Mouse (Mus musculus) liver, embryonic 13.5 days (tissue): ENCODE measurements around the gene Krtap1-4. TPM values are rescaled to one million over a fixed set of nuclear protein-coding genes. Genes with fewer than 3 reads are reported as not detected.

Experiments
- ATAC-seq: fragments of 200-750 bp; cut with Nextera tagmentation; 2 replicates; pipeline ENCODE4 v1.8.0; 2017; ENCODE audit warnings: low read depth, mild to moderate bottlenecking, moderate number of reproducible peaks, moderate library complexity
- DNase-seq: peaks from one replicate; pipeline ENCODE4 v3.0.0; 2022
- H3K27ac ChIP-seq: fragments of 300-500 bp; sonication (generic); 2 replicates; pipeline ENCODE4 v1.5.1; 2015; ENCODE audit warnings: moderate library complexity, mild to moderate bottlenecking, inconsistent platforms
- H3K27me3 ChIP-seq: fragments of 300-500 bp; sonication (generic); 2 replicates; pipeline ENCODE4 v1.6.1; 2015; ENCODE audit warnings: mild to moderate bottlenecking, inconsistent platforms
- H3K36me3 ChIP-seq: fragments of 300-500 bp; sonication (generic); 2 replicates; pipeline ENCODE4 v1.6.1; 2015; ENCODE audit warnings: mild to moderate bottlenecking, inconsistent platforms
- H3K4me1 ChIP-seq: fragments of 300-500 bp; sonication (generic); replicated peaks from 2 replicates; pipeline ENCODE4 v1.6.1; 2015; ENCODE audit warnings: inconsistent platforms
- H3K4me2 ChIP-seq: fragments of 300-500 bp; sonication (generic); 2 replicates; pipeline ENCODE4 v1.6.1; 2015; ENCODE audit warnings: inconsistent platforms, mild to moderate bottlenecking, moderate library complexity
- H3K4me3 ChIP-seq: fragments of 300-500 bp; sonication (generic); replicated peaks from 2 replicates; pipeline ENCODE4 v1.5.1; 2015; ENCODE audit warnings: mild to moderate bottlenecking, inconsistent platforms
- H3K9ac ChIP-seq: fragments of 300-500 bp; sonication (generic); 2 replicates; pipeline ENCODE4 v1.6.1; 2015; ENCODE audit warnings: mild to moderate bottlenecking, inconsistent platforms
- H3K9me3 ChIP-seq: fragments of 300-500 bp; sonication (generic); replicated peaks from 2 replicates; pipeline ENCODE4 v1.6.1; 2016; ENCODE audit warnings: inconsistent platforms
- WGBS: fragments of 180-500 bp; shearing (Covaris S2); methylation state at CpG from one replicate; pipeline ENCODE4 v1.1.7; 2015; ENCODE audit not compliant: insufficient replicate concordance; 5-methylcytosine and 5-hydroxymethylcytosine counted together
- polyA plus RNA-seq: library from polyadenylated mRNA; unstranded; fragments of >200 nt; fragmentation: Nextera tagmentation; extraction: Ambion mirVana; gene quantifications from 2 replicates; pipeline ENCODE4 v1.2.1, GENCODE M21; 2015

Gene Krtap1-4
- polyA plus RNA-seq, 1 experiment from 2014 or later = not detected

DNA sequence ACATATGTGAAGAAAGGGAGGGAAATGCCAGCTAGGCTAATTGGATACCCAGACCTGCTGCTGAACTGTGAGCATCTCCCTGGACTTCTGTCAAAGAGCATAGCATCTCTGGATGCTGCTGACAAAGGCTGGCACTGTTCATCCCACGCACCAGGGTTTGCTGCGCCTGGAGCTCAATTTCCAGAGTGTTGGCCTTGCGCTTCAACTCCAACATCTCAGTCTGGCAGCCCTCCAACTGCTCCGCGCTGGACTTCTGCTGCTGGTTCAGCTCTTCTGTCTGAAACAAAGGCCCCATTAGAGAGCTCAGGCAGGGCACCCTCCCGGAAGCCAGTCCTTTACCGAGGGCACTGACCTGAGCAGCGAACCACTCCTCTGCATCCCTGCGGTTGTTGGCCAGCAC lies 43.7 kb downstream of the Krtap1-4 start:
- no peak overlapping the region for H3K27ac ChIP-seq
- ATAC-seq = no peak
- no peak overlapping the region for H3K9ac ChIP-seq
- no peaks in the 10 kb centered on the region for H3K4me1 ChIP-seq
- no peaks in the 10 kb centered on the region for H3K27me3 ChIP-seq
- no peak overlapping the region for H3K4me2 ChIP-seq
- H3K36me3 ChIP-seq = no peaks in the 10 kb centered on the region
- no peak overlapping the region for H3K4me3 ChIP-seq
- 0 out of 2 replicates have a peak, but pooled peaks cover 2% of the 10 kb centered on the region for H3K9me3 ChIP-seq
- 78% methylated on average over 9 of the region's 9 CpGs for WGBS
- no peak for DNase-seq

Other genes with a start within 250 kb of the Krtap1-4 start
- not detected in 2 replicates for gene Krt26, start 245.7 kb downstream of the Krtap1-4 start, polyA plus RNA-seq
- not detected in 2 replicates for gene Krt27, start 232.6 kb downstream of the Krtap1-4 start, polyA plus RNA-seq
- not detected in 2 replicates for gene Krt28, start 208.8 kb downstream of the Krtap1-4 start, polyA plus RNA-seq
- 4.2 and 4.6 TPM in 2 replicates for gene Krt10, start 194.3 kb downstream of the Krtap1-4 start, polyA plus RNA-seq
- gene Krt12, start 161.4 kb downstream of the Krtap1-4 start, polyA plus RNA-seq = not detected in 2 replicates
- gene Krt20, start 145.5 kb downstream of the Krtap1-4 start, polyA plus RNA-seq = 28.0 and 33.9 TPM in 2 replicates
- 0.54 and 0.67 TPM in 2 replicates for gene Krt23, start 90.5 kb downstream of the Krtap1-4 start, polyA plus RNA-seq
- gene Krt39, start 62.3 kb downstream of the Krtap1-4 start, polyA plus RNA-seq = not detected in 2 replicates
- gene Krt40, start 40.5 kb downstream of the Krtap1-4 start, polyA plus RNA-seq = not detected in 2 replicates
- not detected in 2 replicates for gene Krtap3-3, start 32.8 kb downstream of the Krtap1-4 start, polyA plus RNA-seq
- not detected in 2 replicates for gene Krtap3-2, start 26.8 kb downstream of the Krtap1-4 start, polyA plus RNA-seq
- gene Gm11939, start 24.2 kb downstream of the Krtap1-4 start, polyA plus RNA-seq = not detected in 2 replicates
- gene Krtap3-1, start 17.0 kb downstream of the Krtap1-4 start, polyA plus RNA-seq = not detected in 2 replicates
- gene Krtap1-5, start 2.6 kb downstream of the Krtap1-4 start, polyA plus RNA-seq = not detected in 2 replicates
- gene Krtap1-3, start 7.7 kb upstream of the Krtap1-4 start, polyA plus RNA-seq = not detected in 2 replicates
- gene Krtap9-3, start 14.5 kb upstream of the Krtap1-4 start, polyA plus RNA-seq = not detected in 2 replicates
- gene Gm11938, start 19.7 kb upstream of the Krtap1-4 start, polyA plus RNA-seq = not detected in 2 replicates
- not detected in 2 replicates for gene Gm11937, start 26.5 kb upstream of the Krtap1-4 start, polyA plus RNA-seq
- gene Krtap2-4, start 31.2 kb upstream of the Krtap1-4 start, polyA plus RNA-seq = not detected in 2 replicates
- gene Gm11562, start 36.8 kb upstream of the Krtap1-4 start, polyA plus RNA-seq = not detected in 2 replicates
- not detected in 2 replicates for gene Krtap4-1, start 44.6 kb upstream of the Krtap1-4 start, polyA plus RNA-seq
- not detected in 2 replicates for gene Krtap4-2, start 51.4 kb upstream of the Krtap1-4 start, polyA plus RNA-seq
- gene Krtap4-7, start 60.4 kb upstream of the Krtap1-4 start, polyA plus RNA-seq = not detected in 2 replicates
- gene Gm11555, start 66.6 kb upstream of the Krtap1-4 start, polyA plus RNA-seq = not detected in 2 replicates
- gene Gm11563, start 75.3 kb upstream of the Krtap1-4 start, polyA plus RNA-seq = not detected in 2 replicates
- gene Krtap4-6, start 82.3 kb upstream of the Krtap1-4 start, polyA plus RNA-seq = not detected in 2 replicates
- gene Gm14190, start 107.1 kb upstream of the Krtap1-4 start, polyA plus RNA-seq = not detected in 2 replicates
- gene Gm14180, start 150.6 kb upstream of the Krtap1-4 start, polyA plus RNA-seq = not detected in 2 replicates
- not detected in 2 replicates for gene Gm11595, start 189.3 kb upstream of the Krtap1-4 start, polyA plus RNA-seq
- gene Krtap4-8, start 197.1 kb upstream of the Krtap1-4 start, polyA plus RNA-seq = not detected in 2 replicates
- gene Krtap4-9, start 201.5 kb upstream of the Krtap1-4 start, polyA plus RNA-seq = not detected in 2 replicates
- not detected in 2 replicates for gene Gm11596, start 209.8 kb upstream of the Krtap1-4 start, polyA plus RNA-seq
- not detected in 2 replicates for gene Gm11569, start 215.3 kb upstream of the Krtap1-4 start, polyA plus RNA-seq
- not detected in 2 replicates for gene Gm11554, start 220.8 kb upstream of the Krtap1-4 start, polyA plus RNA-seq
- gene Krtap4-13, start 226.2 kb upstream of the Krtap1-4 start, polyA plus RNA-seq = not detected in 2 replicates
- gene Gm11564, start 232.0 kb upstream of the Krtap1-4 start, polyA plus RNA-seq = not detected in 2 replicates